Mouse (Mus musculus) R1 (cell line): ENCODE measurements around the gene Camta1.

Experiments
- DNase-seq: peaks from one replicate; pipeline ENCODE4 v3.0.0-alpha.2; 2018; ENCODE audit warnings: low read depth, low spot score

Gene Camta1

DNA sequence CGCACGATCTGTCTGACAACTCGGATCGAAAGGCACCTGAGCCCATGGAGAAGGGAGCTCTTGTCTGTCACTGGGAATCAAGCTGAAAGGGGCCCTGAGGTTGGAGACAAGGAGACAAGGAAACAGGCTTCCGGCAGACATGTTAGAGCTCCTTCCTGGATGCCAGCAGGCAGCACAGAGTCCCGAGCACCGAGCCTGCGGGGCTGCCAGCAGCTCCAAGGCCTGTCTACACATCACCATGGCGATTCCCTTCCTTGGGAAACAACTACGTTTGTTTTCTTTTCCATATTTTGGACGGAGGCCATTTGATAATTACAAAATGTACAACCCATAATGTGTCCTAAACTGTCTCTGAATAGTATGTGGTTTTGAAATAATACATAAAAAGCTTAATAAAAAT, 122.8 kb downstream of the Camta1 start:
- DNase-seq = no peak

- no peak for DNase-seq
Measured at GRCm38 (mm10) chr4:151738280-151738679, 123.4 kb downstream of the Camta1 start.

DNA sequence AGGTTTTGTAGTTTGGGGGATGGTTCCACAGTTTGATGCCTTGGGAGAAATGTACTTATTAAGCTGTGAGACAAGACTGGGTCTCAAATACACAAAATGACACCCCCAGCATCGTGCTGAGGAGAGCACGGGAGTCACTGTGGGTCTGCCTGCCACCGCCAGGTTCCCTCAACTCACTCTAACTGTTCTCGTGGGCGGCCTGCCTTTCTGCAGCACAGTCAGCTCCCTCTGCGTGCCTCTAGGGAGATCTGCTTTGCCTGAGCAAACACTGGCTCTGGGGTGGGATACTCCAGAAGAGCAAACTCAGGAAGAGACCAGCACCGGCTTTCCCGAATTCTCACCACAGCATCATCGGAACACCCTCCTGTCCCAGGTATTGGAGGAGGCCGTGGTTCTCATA, 129.0 kb downstream of the Camta1 start:
- DNase-seq = no peak

- no peak for DNase-seq
Measured at GRCm38 (mm10) chr4:151730037-151730759, 131.5 kb downstream of the Camta1 start.

DNA sequence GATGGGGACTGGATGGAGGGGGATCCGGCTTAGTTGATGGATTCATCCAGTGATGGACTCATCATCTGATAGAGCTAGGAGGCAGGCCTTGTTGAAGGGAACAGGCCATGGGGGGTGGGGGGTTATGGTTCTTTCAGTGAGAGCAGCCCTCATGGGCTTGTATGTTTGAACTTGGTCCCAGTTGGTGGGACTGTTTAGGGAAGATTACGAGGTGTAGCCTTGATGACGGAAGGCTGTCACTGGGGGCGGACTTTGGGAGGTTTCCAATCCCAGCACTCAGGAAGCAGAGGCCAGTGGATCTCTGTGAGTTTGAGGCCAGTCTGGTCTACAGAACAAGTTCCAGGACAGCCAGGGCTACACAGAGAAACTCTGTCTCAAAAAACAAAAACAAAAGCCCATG, 132.6 kb downstream of the Camta1 start:
- no peak for DNase-seq

DNA sequence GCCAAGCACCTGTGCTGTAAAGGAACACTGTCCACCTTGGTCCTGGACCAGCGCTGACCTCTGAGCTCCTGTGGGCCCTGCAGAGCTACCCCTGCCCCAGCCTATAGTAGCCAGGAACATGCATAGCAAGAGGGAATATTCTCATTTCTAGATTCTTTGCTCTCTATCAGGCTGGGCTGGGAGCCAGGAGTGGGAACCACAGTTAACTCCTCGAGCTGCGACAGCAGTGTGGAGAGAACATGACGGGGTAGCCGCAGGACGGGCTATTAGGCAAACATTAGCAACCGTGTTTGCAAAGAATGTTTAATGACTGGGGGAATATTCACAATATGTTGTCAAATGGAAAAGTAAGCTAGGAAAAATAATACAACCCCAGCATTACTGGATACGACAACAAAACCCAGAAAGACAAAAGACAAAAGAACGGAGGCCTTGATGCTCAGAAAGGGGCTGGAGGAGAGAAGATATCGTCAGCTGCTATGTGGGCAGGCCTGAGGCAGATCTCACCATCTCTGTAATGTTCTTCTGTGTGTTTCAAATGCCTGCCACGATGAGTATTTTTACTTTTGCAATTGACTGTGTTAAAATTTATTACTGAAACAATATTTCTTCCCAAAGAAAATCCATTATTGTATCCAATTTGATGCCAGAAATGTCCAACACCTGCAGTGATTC, 133.1 kb downstream of the Camta1 start:
- DNase-seq = no peak

DNA sequence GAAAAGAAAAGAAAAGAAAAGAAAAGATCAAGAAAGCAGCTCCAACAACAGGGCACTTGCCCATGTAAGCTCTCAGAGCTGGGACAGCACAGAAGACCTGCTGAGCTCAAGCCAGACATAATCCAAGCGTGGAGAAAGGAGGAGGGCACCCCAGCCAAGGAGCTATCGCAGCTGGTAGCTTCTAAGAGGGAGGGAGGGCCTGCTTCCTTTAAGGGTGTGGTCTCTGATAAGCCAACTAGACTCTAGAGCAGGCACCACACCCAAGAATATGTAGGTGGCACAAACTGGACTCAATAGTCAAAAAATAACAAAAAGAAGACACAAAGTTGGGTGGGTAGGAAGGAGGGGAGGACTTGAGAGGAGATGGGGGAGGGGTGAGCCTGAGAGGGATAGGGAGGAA, 135.3 kb downstream of the Camta1 start:
- no peak for DNase-seq

DNA sequence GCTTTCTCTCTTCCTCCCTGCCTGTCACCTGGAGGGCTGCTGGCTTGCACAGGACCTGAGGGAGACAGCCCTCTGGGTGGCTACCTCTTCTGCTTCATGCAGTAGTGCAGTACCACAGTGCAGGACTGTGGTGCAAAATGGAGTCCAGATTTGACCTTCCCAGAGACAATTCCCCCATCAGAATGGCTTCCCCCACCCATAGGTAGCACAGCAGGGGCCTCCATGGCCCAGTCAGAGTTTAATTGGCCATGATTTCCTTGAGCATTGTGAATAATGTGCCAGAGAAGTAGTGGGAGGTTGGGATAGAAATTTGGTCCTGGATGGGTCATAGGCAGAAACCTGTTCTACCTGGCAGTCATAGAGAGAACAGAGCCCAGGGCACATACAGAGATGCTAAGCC, 136.8 kb downstream of the Camta1 start:
- no peak for DNase-seq

GRCm38 (mm10) chr4:151720722-151721467, 140.8 kb downstream of the Camta1 start:
- DNase-seq = no peak

- no peak for DNase-seq
Measured at GRCm38 (mm10) chr4:151718866-151719475, 142.7 kb downstream of the Camta1 start.

GRCm38 (mm10) chr4:151717864-151718263, 143.8 kb downstream of the Camta1 start:
- DNase-seq = no peak

- DNase-seq = no peak
Measured at GRCm38 (mm10) chr4:151713714-151714113, 148.0 kb downstream of the Camta1 start.

DNA sequence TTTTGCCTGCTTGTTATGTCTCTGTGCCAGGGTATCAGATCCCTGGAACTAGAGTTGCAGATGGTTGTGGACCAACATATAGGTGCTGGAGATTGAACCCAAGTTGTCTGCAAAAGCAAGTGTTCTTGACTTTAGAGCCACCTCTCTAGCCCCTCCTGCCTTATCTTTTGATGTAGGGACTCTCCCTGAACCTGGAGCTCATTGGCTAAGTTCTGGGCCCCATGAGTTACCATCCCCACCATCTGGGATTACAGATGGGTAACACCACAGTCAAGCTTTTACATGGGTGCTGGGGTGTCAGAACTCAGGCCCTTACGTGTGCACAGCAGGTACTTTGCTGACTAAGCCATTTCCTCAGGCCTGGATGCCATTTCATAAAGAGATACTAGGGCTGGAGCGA, 150.3 kb downstream of the Camta1 start:
- no peak for DNase-seq

DNA sequence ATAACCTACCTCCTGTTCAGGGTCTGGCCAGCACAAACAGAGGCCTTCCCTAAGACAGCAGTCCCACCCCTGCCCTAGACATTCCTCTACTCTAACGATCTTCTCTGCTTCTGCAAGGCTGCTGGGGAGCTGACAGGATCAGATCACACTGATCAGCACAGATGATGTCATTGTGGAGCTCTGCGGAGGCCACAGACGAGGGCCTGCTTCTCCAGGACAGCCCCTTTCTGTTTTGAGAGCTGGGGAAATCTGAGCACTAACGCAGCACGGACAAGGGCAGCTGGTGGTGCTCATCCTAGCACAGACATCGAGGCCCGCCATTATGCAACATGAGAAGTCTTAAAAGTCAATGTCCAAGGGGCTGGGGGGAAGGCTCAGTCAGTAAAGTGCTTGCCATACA, 151.2 kb downstream of the Camta1 start:
- no peak for DNase-seq

DNA sequence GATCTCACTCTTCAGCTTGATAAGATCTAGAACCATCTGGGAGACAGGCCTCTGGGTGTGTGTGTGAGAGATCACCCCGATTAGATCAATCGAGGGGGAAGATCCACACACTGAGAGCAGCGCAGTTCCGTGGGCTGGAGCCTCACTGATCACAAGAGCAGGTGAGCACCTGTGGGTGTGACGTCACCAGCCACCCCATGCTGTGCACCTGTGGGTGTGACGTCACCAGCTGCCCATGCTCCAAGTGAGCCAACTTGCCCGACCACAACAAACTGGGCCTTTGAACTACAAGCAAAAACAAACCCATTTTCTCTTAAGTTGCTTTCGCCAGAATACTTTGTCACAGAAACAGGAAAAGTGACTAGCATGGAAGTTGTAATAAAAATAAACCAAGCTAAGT, 152.4 kb downstream of the Camta1 start:
- no peak for DNase-seq

- DNase-seq = no peak
Measured at GRCm38 (mm10) chr4:151703069-151703735, 158.5 kb downstream of the Camta1 start.

DNA sequence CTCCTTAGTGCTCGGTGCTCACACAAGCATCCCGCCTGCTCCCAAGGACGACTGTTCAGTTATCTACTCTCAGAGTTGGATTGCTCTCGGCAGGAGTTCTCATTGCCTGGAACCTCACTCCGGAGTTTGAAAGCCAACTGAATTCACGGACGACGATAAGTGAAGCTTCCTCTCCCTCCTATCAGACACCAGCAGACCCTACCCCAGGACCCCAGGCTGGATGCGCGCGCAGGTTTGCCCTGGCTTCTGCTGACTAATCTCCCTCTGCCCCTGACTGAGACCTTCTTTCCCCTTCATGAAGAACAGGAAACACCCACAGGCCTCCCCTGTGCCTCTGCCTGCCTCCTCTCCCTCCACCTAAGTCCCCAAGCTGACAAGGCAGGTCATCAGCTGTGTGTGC, 159.2 kb downstream of the Camta1 start:
- DNase-seq = peak; percentile 39

GRCm38 (mm10) chr4:151695984-151696383, 165.7 kb downstream of the Camta1 start:
- DNase-seq = no peak

- no peak for DNase-seq
Measured at GRCm38 (mm10) chr4:151694531-151694930, 167.1 kb downstream of the Camta1 start.

GRCm38 (mm10) chr4:151694047-151694446, 167.6 kb downstream of the Camta1 start:
- peak; percentile 76 for DNase-seq

GRCm38 (mm10) chr4:151690041-151690440, 171.6 kb downstream of the Camta1 start:
- DNase-seq = no peak

GRCm38 (mm10) chr4:151688206-151688605, 173.5 kb downstream of the Camta1 start:
- peak; percentile 18 for DNase-seq
